Mouse (Mus musculus) Patski (cell line): ENCODE measurements at regions not wholly inside any gene's neighbourhood (a gene's known extent, or its start where the extent isn't known, plus 50 kb on each side); places are given as distances from the start of the nearest gene placed in this dataset.

Experiments used
- ATAC-seq: fragments of 100-300 bp; one replicate; pipeline ENCODE4 v1.8.0; 2021
- CTCF ChIA-PET: fragments of 350-600 bp; sonication (Branson Sonifier 250); formaldehyde crosslinking; loops from one replicate; lab custom pipeline; 2022; ENCODE audit warnings: inconsistent platforms; lab: Charles Lee
- POLR2A ChIA-PET: fragments of 350-600 bp; sonication (Branson Sonifier 250); formaldehyde crosslinking; loops from one replicate; lab custom pipeline; 2022; ENCODE audit warnings: antibody characterized with exemption, inconsistent platforms; lab: Charles Lee
- DNase-seq: peaks from one replicate; pipeline ENCODE4 v3.0.0-alpha.2; 2011; ENCODE audit warnings: low read depth, low spot score
- H3K27me3 ChIP-seq: fragments of 371-371 bp; one replicate; pipeline ENCODE4 v1.5.1; 2021
- CTCF ChIP-seq: fragments of 100-300 bp; IDR thresholded peaks from one replicate; pipeline ENCODE4 v1.5.1; 2021
- in situ Hi-C: fragments of 300-500 bp; cut with MboI; formaldehyde crosslinking; loops from 3 replicates; pipeline ENCODE4 v1.11.1; 2018; ENCODE audit warnings: low pct_unique_long_range_greater_than_20kb, mixed read lengths

GRCm38 (mm10) chr7:113621316-113621715 is 107.7 kb downstream of the Far1 start:
- ATAC-seq (no peak), DNase-seq (no peak)
- CTCF ChIA-PET, result interaction anchor here (1.3 kb wide), 1 partner anchor 13 kb away, joined by 3 read pairs; no protein-coding TSS in a partner anchor
- in situ Hi-C loops, result no loop called here
- no peak for TF ChIP-seq CTCF
- POLR2A ChIA-PET, result no interaction called here
- peaks cover 6% of the 10 kb centered on the region for H3K27me3 ChIP-seq

GRCm38 (mm10) chr7:113621898-113622510 is 108.4 kb downstream of the Far1 start:
- CTCF ChIA-PET, result interaction anchor here (1.3 kb wide), 1 partner anchor 13 kb away, joined by 3 read pairs; no protein-coding TSS in a partner anchor
- DNase-seq (no peak), ATAC-seq (no peak)
- TF ChIP-seq CTCF, result no peak
- in situ Hi-C loops, result no loop called here
- POLR2A ChIA-PET, result no interaction called here
- peaks cover 2% of the 10 kb centered on the region for H3K27me3 ChIP-seq

- ChIA-PET CTCF (no interaction called here), POLR2A (no interaction called here)
- no peak for DNase-seq
- no peak for TF ChIP-seq CTCF
- no peak for ATAC-seq
- peaks cover 2% of the 10 kb centered on the region for H3K27me3 ChIP-seq
- in situ Hi-C loops, result no loop called here
Observed at GRCm38 (mm10) chr7:113623296-113623695, 109.7 kb downstream of the Far1 start.

GRCm38 (mm10) chr7:113623962-113624361 is 110.3 kb downstream of the Far1 start:
- no peak for TF ChIP-seq CTCF
- DNase-seq, result no peak
- in situ Hi-C loops, result no loop called here
- H3K27me3 ChIP-seq, result peaks cover 2% of the 10 kb centered on the region
- no peak for ATAC-seq
- POLR2A ChIA-PET, result no interaction called here
- CTCF ChIA-PET, result no interaction called here

- ChIA-PET CTCF (interaction anchor here (0.7 to 0.8 kb wide), 2 partner anchors 12 to 15 kb away, joined by 3 read pairs; no protein-coding TSS in a partner anchor), POLR2A (no interaction called here)
- peaks cover 2% of the 10 kb centered on the region for H3K27me3 ChIP-seq
- DNase-seq (no peak), ATAC-seq (no peak)
- TF ChIP-seq CTCF, result no peak
- in situ Hi-C loops, result no loop called here
Observed at GRCm38 (mm10) chr7:113626734-113627133, 113.1 kb downstream of the Far1 start.

GRCm38 (mm10) chr7:113637011-113637600 is 123.5 kb downstream of the Far1 start:
- CTCF ChIA-PET, result no interaction called here
- in situ Hi-C loops, result no loop called here
- peaks cover 16% of the 10 kb centered on the region for H3K27me3 ChIP-seq
- POLR2A ChIA-PET, result no interaction called here
- DNase-seq (no peak), ATAC-seq (no peak)
- no peak for TF ChIP-seq CTCF

GRCm38 (mm10) chr7:113638098-113638497 is 124.5 kb downstream of the Far1 start:
- in situ Hi-C loops, result no loop called here
- peaks cover 16% of the 10 kb centered on the region for H3K27me3 ChIP-seq
- no peak for TF ChIP-seq CTCF
- ChIA-PET CTCF (no interaction called here), POLR2A (no interaction called here)
- no peak for ATAC-seq
- DNase-seq, result no peak

- ChIA-PET CTCF (interaction anchor here (1.3 kb wide), 1 partner anchor 10 kb away, joined by 4 read pairs; no protein-coding TSS in a partner anchor), POLR2A (no interaction called here)
- TF ChIP-seq CTCF, result no peak
- DNase-seq, result no peak
- ATAC-seq, result no peak
- in situ Hi-C loops, result no loop called here
- peaks cover 11% of the 10 kb centered on the region for H3K27me3 ChIP-seq
Observed at GRCm38 (mm10) chr7:113642540-113642939, 123.3 kb upstream of the Spon1 start.

- in situ Hi-C loops, result no loop called here
- TF ChIP-seq CTCF, result no peak
- H3K27me3 ChIP-seq, result no peaks in the 10 kb centered on the region
- DNase-seq (no peak), ATAC-seq (no peak)
- CTCF ChIA-PET, result no interaction called here
- POLR2A ChIA-PET, result no interaction called here
Observed at GRCm38 (mm10) chr7:113650631-113651030, 115.2 kb upstream of the Spon1 start.

- DNase-seq, result no peak
- ATAC-seq, result no peak
- TF ChIP-seq CTCF, result no peak
- H3K27me3 ChIP-seq, result no peaks in the 10 kb centered on the region
- in situ Hi-C loops, result no loop called here
- POLR2A ChIA-PET, result no interaction called here
- CTCF ChIA-PET, result interaction anchor here (1.0 kb wide), 1 partner anchor 9 kb away, joined by 4 read pairs; no protein-coding TSS in a partner anchor
Observed at GRCm38 (mm10) chr7:113651696-113652095, 114.1 kb upstream of the Spon1 start.

GRCm38 (mm10) chr7:113653130-113653529 is 112.7 kb upstream of the Spon1 start:
- DNase-seq (no peak), ATAC-seq (no peak)
- in situ Hi-C loops, result no loop called here
- peak; percentile 62 for TF ChIP-seq CTCF
- CTCF ChIA-PET, result interaction anchor here (0.9 kb wide), 1 partner anchor 14 kb away, joined by 3 read pairs; no protein-coding TSS in a partner anchor
- POLR2A ChIA-PET, result no interaction called here
- no peaks in the 10 kb centered on the region for H3K27me3 ChIP-seq
